Mouse (Mus musculus) heart, embryonic 16.5 days (tissue): ENCODE measurements around the gene Rmnd5b. TPM values are rescaled to one million over a fixed set of nuclear protein-coding genes. Genes with fewer than 3 reads are reported as not detected.
A peak's percentile ranks its signal among the peaks of the same experiment; 100 is the strongest.
"Not testable (repeated sequence)": the region's sequence is repeated elsewhere in the genome, so short reads cannot be mapped to it uniquely, and the experiment has no call there.

Source experiments
- ATAC-seq: fragments of 200-750 bp; cut with Nextera tagmentation; replicated peaks from 2 replicates; pipeline ENCODE4 v1.8.0; 2017; ENCODE audit warnings: moderate number of reproducible peaks; ENCODE audit not compliant: insufficient read depth, low FRiP score; ENCODE audit errors: extremely low read depth
- H3K27ac ChIP-seq: fragments of 300-500 bp; sonication (generic); 2 replicates; pipeline ENCODE4 v1.5.1; 2014; ENCODE audit warnings: mild to moderate bottlenecking, low read length, control low read depth, moderate library complexity
- H3K27me3 ChIP-seq: fragments of 300-500 bp; sonication (generic); 2 replicates; pipeline ENCODE4 v1.6.1; 2014; ENCODE audit warnings: low read length, mixed read lengths; ENCODE audit not compliant: control insufficient read depth, insufficient read depth
- H3K36me3 ChIP-seq: fragments of 300-500 bp; sonication (generic); 2 replicates; pipeline ENCODE4 v1.6.1; 2014; ENCODE audit not compliant: control insufficient read depth, insufficient read depth
- H3K4me1 ChIP-seq: fragments of 300-500 bp; sonication (generic); 2 replicates; pipeline ENCODE4 v1.6.1; 2014; ENCODE audit warnings: low read length, mixed read lengths; ENCODE audit not compliant: control insufficient read depth, insufficient read depth
- H3K4me2 ChIP-seq: fragments of 300-500 bp; sonication (generic); 2 replicates; pipeline ENCODE4 v1.6.1; 2014; ENCODE audit warnings: low read depth, mild to moderate bottlenecking, control low read depth, low read length
- H3K4me3 ChIP-seq: fragments of 300-500 bp; sonication (generic); 2 replicates; pipeline ENCODE4 v1.5.1; 2014; ENCODE audit warnings: mild to moderate bottlenecking, control low read depth, low read length
- H3K9ac ChIP-seq: fragments of 300-500 bp; sonication (generic); 2 replicates; pipeline ENCODE4 v1.6.1; 2014; ENCODE audit warnings: low read length, control low read depth
- H3K9me3 ChIP-seq: fragments of 300-500 bp; sonication (generic); replicated peaks from 2 replicates; pipeline ENCODE4 v1.6.1; 2016; ENCODE audit warnings: low read length; ENCODE audit not compliant: control insufficient read depth
- WGBS: fragments of 180-500 bp; shearing (Covaris S2); extraction: QIAGEN DNeasy Blood & Tissue Kit; methylation state at CpG from one replicate; pipeline ENCODE4 v1.1.7; 2014; 5-methylcytosine and 5-hydroxymethylcytosine counted together
- polyA plus RNA-seq: library from polyadenylated mRNA; unstranded; fragments of >200 nt; fragmentation: Nextera tagmentation; extraction: Ambion mirVana; gene quantifications from 2 replicates; pipeline ENCODE4 v1.2.1, GENCODE M21; 2015

Gene Rmnd5b
- polyA plus RNA-seq, 1 experiment from 2014 or later = 37.1 TPM

- H3K4me2 ChIP-seq = no peak overlapping the region
- peaks cover 18% of the 10 kb centered on the region for H3K4me1 ChIP-seq
- no peaks in the 10 kb centered on the region for H3K9me3 ChIP-seq
- no peak overlapping the region for H3K4me3 ChIP-seq
- 0 out of 2 replicates have a peak, but pooled peaks cover 2% of the 10 kb centered on the region for H3K36me3 ChIP-seq
- H3K27me3 ChIP-seq = no peaks in the 10 kb centered on the region
- WGBS = 79% methylated on average over 3 of the region's 3 CpGs
- H3K9ac ChIP-seq = no peak overlapping the region
- no peak for ATAC-seq
- no peak overlapping the region for H3K27ac ChIP-seq
Observed at GRCm38 (mm10) chr11:51633721-51634120, 2.0 kb downstream of the Rmnd5b start.

GRCm38 (mm10) chr11:51633200-51633599 lies 2.5 kb downstream of the Rmnd5b start:
- H3K9me3 ChIP-seq, H3K27ac ChIP-seq, H3K27me3 ChIP-seq, H3K36me3 ChIP-seq, H3K9ac ChIP-seq, ATAC-seq, H3K4me3 ChIP-seq, H3K4me2 ChIP-seq: not testable (repeated sequence)
- 91% methylated on average over 7 of the region's 7 CpGs for WGBS
- H3K4me1 ChIP-seq = peaks cover 18% of the 10 kb centered on the region

DNA sequence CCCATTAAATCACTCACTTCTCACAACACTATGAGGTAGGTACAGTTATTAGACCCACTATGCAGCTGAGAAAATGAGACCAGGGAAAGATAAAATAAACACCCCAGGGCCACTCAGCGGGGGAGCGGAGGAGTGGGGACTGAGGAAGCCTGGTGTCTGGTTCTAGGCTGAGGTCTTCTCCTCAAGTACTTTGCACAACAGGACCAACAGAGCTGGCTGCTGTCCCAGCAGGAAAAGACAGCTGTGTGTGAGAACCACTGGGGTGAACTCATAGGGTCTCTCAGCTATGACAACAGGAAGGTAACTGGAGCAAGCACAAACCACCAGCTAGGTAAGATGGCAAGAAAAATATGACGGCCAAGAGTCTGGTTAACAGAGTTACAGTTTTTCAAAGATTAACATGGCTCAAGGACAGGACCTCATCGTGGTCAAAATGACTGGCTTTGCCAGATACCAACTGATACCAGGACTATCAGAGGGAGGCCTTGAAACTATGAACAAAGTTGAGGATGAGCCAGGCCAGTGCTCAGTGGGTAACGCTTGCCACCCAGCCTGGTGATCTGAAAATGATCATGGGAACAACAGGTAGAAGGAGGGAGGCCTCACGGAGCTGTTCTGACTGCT lies 3.5 kb downstream of the Rmnd5b start:
- H3K27ac ChIP-seq = 0 out of 2 replicates have a peak overlapping the region, but pooled peaks have one; percentile 5
- WGBS = 79% methylated on average over 6 of the region's 6 CpGs
- H3K4me2 ChIP-seq = no peak overlapping the region
- no peak for ATAC-seq
- H3K36me3 ChIP-seq = peaks cover 6% of the 10 kb centered on the region; the same call in 1 of the 2 replicates
- H3K4me3 ChIP-seq = no peak overlapping the region
- H3K9me3 ChIP-seq = no peaks in the 10 kb centered on the region
- no peak overlapping the region for H3K9ac ChIP-seq
- no peaks in the 10 kb centered on the region for H3K27me3 ChIP-seq
- peaks cover 18% of the 10 kb centered on the region for H3K4me1 ChIP-seq

- H3K27ac ChIP-seq = no peak overlapping the region
- peaks cover 10% of the 10 kb centered on the region for H3K4me1 ChIP-seq
- no peak overlapping the region for H3K9ac ChIP-seq
- H3K27me3 ChIP-seq = no peaks in the 10 kb centered on the region
- H3K4me3 ChIP-seq = no peak overlapping the region
- ATAC-seq = no peak
- WGBS = 73% methylated on average over 15 of the region's 15 CpGs
- peaks cover 22% of the 10 kb centered on the region; the same call in 1 of the 2 replicates for H3K36me3 ChIP-seq
- H3K9me3 ChIP-seq = no peaks in the 10 kb centered on the region
- no peak overlapping the region for H3K4me2 ChIP-seq
Observed at GRCm38 (mm10) chr11:51629651-51630314, 5.9 kb downstream of the Rmnd5b start.

DNA sequence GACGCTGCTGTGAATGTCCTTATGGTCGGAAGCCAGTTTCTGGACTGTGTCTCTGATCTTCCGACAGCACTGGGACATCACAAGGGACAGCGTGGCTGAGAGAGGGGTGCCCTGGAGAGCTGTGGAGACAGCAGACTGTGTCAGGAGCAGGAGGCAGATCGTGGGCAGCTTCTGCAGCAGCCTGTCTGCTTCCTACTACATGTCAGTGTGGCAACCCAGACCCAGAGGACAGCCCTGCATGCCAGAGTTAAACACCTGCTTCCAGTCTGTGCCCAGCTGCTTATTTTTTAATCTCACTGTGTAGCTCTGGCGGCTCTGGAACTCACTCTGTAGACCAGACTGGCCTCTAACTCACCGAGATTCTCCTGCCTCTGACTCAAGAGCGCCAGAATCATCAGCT lies 7.8 kb downstream of the Rmnd5b start:
- 80% methylated on average over 8 of the region's 8 CpGs for WGBS
- H3K4me2 ChIP-seq = no peak overlapping the region
- H3K27ac ChIP-seq = no peak overlapping the region
- H3K9ac ChIP-seq = no peak overlapping the region
- H3K4me1 ChIP-seq = peaks cover 6% of the 10 kb centered on the region; the same call in 1 of the 2 replicates
- no peak overlapping the region for H3K4me3 ChIP-seq
- H3K27me3 ChIP-seq = no peaks in the 10 kb centered on the region
- ATAC-seq = no peak
- no peaks in the 10 kb centered on the region for H3K9me3 ChIP-seq
- peaks cover 40% of the 10 kb centered on the region for H3K36me3 ChIP-seq

- no peak overlapping the region for H3K4me3 ChIP-seq
- H3K4me2 ChIP-seq = no peak overlapping the region
- H3K27ac ChIP-seq = no peak overlapping the region
- no peaks in the 10 kb centered on the region for H3K27me3 ChIP-seq
- H3K4me1 ChIP-seq = peaks cover 6% of the 10 kb centered on the region; the same call in 1 of the 2 replicates
- no peaks in the 10 kb centered on the region for H3K9me3 ChIP-seq
- no peak overlapping the region for H3K9ac ChIP-seq
- H3K36me3 ChIP-seq = peaks cover 45% of the 10 kb centered on the region
- no peak for ATAC-seq
- WGBS = 93% methylated on average over 9 of the region's 9 CpGs
Observed at GRCm38 (mm10) chr11:51627425-51627824, 8.3 kb downstream of the Rmnd5b start.

- Histone ChIP-seq H3K4me3 (no peak overlapping the region), H3K36me3 (peaks cover 47% of the 10 kb centered on the region), H3K27ac (no peak overlapping the region), H3K27me3 (no peaks in the 10 kb centered on the region), H3K4me2 (no peak overlapping the region), H3K9ac (no peak overlapping the region), H3K4me1 (peaks cover 13% of the 10 kb centered on the region), H3K9me3 (no peaks in the 10 kb centered on the region)
- WGBS = 60% methylated on average over 5 of the region's 5 CpGs
- ATAC-seq = no peak
Observed at GRCm38 (mm10) chr11:51625187-51625820, 10.4 kb downstream of the Rmnd5b start.

DNA sequence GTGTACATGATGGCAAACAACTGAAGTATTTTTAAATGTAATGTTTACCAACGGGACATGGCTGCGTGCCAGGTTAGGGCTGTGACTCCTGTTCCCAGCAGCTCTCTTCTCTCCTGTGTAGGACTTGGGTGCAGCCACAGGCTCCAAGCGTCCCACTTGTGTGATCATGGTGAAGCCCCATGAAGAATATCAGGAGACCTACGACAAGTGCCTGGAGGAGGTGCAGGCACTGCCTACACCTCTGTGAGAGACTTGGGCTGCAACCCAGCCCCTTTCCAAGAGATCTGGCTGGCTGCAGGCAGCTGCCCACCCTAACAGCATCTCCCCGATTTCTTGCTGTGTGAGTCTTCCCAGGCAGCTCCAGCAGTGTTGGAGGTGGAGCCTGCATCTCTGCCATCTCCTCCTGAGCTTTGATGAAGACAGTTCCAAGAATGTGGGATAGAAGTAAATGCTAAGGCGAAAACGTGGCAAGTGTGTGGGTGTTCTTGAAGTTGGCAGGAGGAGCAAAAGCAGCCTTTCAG lies 12.7 kb downstream of the Rmnd5b start:
- H3K36me3 ChIP-seq = peaks cover 44% of the 10 kb centered on the region
- H3K9ac ChIP-seq = no peak overlapping the region
- H3K4me2 ChIP-seq = no peak overlapping the region
- WGBS = 81% methylated on average over 7 of the region's 7 CpGs
- ATAC-seq = no peak
- no peaks in the 10 kb centered on the region for H3K9me3 ChIP-seq
- H3K4me1 ChIP-seq = peaks cover 14% of the 10 kb centered on the region
- no peaks in the 10 kb centered on the region for H3K27me3 ChIP-seq
- no peak overlapping the region for H3K27ac ChIP-seq
- no peak overlapping the region for H3K4me3 ChIP-seq

- no peaks in the 10 kb centered on the region for H3K9me3 ChIP-seq
- WGBS = 87% methylated on average over 2 of the region's 2 CpGs
- peaks cover 37% of the 10 kb centered on the region for H3K36me3 ChIP-seq
Observed at GRCm38 (mm10) chr11:51621776-51622175, 13.9 kb downstream of the Rmnd5b start.

More at GRCm38 (mm10) chr11:51621776-51622175, 13.9 kb downstream of the Rmnd5b start:
- H3K4me2 ChIP-seq = no peak overlapping the region
- no peak overlapping the region for H3K9ac ChIP-seq
- no peak overlapping the region for H3K27ac ChIP-seq
- no peak for ATAC-seq
- H3K4me1 ChIP-seq = peaks cover 14% of the 10 kb centered on the region
- H3K4me3 ChIP-seq = no peak overlapping the region
- H3K27me3 ChIP-seq = no peaks in the 10 kb centered on the region
